Mouse (Mus musculus): ENCODE data around the gene Bckdha. TPM values are rescaled to one million over a fixed set of nuclear protein-coding genes. Genes with fewer than 3 reads are reported as not detected.

The Bckdha gene
- polyA plus RNA-seq, 1 experiment from 2014 or later: 49.0 TPM

- 77% methylated on average over 11 of the region's 11 CpGs for WGBS
- Histone ChIP-seq H3K27ac (no peak overlapping the region), H3K27me3 (no peaks in the 10 kb centered on the region), H3K9me3 (replicated peaks) (no peaks in the 10 kb centered on the region), H3K4me1 (peaks cover 32% of the 10 kb centered on the region), H3K36me3 (ENCODE audit: poor library complexity, severe bottlenecking) (no peaks in the 10 kb centered on the region), H3K9ac (no peak overlapping the region), H3K4me3 (no peak overlapping the region), H3K4me2 (no peak overlapping the region)
- no peak for ATAC-seq
Measured at GRCm38 (mm10) chr7:25655601-25656428, 3.0 kb downstream of the Bckdha start.

GRCm38 (mm10) chr7:25652244-25652759 lies 6.5 kb downstream of the Bckdha start:
- H3K27me3 ChIP-seq: no peaks in the 10 kb centered on the region
- no peak overlapping the region for H3K9ac ChIP-seq
- no peak overlapping the region for H3K27ac ChIP-seq
- H3K36me3 ChIP-seq (ENCODE audit: poor library complexity, severe bottlenecking): no peaks in the 10 kb centered on the region
- H3K9me3 ChIP-seq (replicated peaks): no peaks in the 10 kb centered on the region
- no peak overlapping the region for H3K4me2 ChIP-seq
- no peak for ATAC-seq
- H3K4me3 ChIP-seq: no peak overlapping the region
- 92% methylated on average over 12 of the region's 12 CpGs for WGBS
- peaks cover 8% of the 10 kb centered on the region for H3K4me1 ChIP-seq

DNA sequence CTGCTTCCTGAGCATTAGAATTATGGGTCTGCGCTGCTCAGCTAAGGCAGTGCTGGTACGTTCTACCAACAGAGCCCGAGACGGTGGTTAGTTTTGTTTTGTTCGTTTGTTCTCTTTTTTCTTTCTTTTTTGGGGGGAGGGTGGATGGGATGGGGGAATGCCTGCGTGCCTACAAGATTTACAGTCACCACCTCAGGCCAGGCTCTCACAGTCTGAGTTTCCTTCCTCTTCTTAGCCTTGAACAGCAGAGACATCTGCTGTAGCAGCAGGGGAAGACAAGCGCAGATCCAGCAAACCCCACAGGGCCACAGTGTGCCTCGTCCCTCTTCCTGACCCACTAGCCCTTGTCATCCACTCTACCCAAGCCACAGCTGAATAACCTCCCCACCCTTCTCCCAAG lies 7.5 kb downstream of the Bckdha start:
- Histone ChIP-seq H3K9me3 (replicated peaks) (no peaks in the 10 kb centered on the region), H3K27me3 (no peaks in the 10 kb centered on the region), H3K36me3 (ENCODE audit: poor library complexity, severe bottlenecking) (no peaks in the 10 kb centered on the region), H3K4me2 (no peak overlapping the region), H3K9ac (no peak overlapping the region), H3K4me1 (no peaks in the 10 kb centered on the region; the same call in 1 of the 2 replicates), H3K27ac (no peak overlapping the region), H3K4me3 (no peak overlapping the region)
- no peak for ATAC-seq
- WGBS: 92% methylated on average over 8 of the region's 8 CpGs

DNA sequence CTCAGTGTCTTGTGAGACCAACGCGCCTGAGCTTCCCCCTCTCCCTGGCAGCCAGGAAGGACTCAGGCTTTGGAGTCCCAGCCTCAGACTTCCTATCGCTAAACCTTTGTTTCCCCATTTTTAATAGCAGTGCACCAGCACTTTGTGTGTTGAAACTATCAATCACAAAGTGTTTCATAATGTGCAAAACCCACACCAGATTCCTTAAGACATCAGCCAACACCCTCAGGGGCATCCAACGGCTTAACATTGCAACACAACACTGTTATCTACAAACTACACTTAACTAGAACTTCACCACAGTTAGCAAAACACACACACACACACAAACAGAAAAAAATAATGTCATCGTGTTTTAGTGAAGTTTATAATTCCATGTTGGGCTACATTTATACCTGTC lies 8.9 kb downstream of the Bckdha start:
- no peak for ATAC-seq
- 85% methylated on average over 5 of the region's 5 CpGs for WGBS
- H3K27me3 ChIP-seq: no peaks in the 10 kb centered on the region

DNA sequence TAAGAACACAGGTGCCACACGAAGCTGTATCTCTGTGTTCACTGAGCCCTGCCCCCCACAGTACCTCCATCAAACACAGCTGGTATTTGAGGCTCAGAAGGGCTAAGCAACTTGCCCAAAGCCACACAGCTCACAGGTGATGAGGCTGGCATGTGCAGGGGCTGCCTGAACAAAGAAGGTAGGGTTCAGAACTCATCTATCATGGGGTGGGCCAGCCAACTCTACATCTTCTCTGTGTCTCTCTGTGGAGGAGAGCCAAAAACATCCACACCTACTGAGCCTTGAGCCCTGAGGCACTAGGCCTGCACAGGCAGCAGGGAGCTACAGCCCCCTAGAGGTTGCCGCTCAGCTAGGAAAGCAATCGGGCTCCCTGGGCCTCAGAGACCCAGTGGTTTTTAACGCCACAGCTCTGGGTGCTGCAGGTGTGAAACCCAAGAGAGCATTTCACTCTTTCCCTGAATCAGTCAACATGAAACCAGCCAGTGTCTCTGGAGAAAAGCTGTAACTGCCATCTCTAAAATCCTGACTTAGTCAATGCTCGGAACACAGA lies 11.1 kb downstream of the Bckdha start:
- Histone ChIP-seq H3K27me3 (no peaks in the 10 kb centered on the region), H3K9ac (no peak overlapping the region), H3K4me1 (no peaks in the 10 kb centered on the region), H3K4me3 (no peak overlapping the region), H3K36me3 (ENCODE audit: poor library complexity, severe bottlenecking) (no peaks in the 10 kb centered on the region), H3K4me2 (no peak overlapping the region), H3K9me3 (replicated peaks) (no peaks in the 10 kb centered on the region), H3K27ac (no peak overlapping the region)
- ATAC-seq: no peak
- whole genome bisulfite sequencing: 62% methylated on average over 5 of the region's 5 CpGs

More for the DNA sequence above, 8.9 kb downstream of the Bckdha start:
- Histone ChIP-seq H3K36me3 (ENCODE audit: poor library complexity, severe bottlenecking) (no peaks in the 10 kb centered on the region), H3K4me3 (no peak overlapping the region), H3K9me3 (replicated peaks) (no peaks in the 10 kb centered on the region), H3K27ac (no peak overlapping the region), H3K4me1 (no peaks in the 10 kb centered on the region), H3K4me2 (no peak overlapping the region), H3K9ac (no peak overlapping the region)

GRCm38 (mm10) chr7:25645074-25645473 lies 13.7 kb downstream of the Bckdha start:
- no peak overlapping the region for H3K4me3 ChIP-seq
- no peak overlapping the region for H3K27ac ChIP-seq
- H3K27me3 ChIP-seq: no peaks in the 10 kb centered on the region
- no peak overlapping the region for H3K4me2 ChIP-seq
- 33% methylated on average over 14 of the region's 14 CpGs for WGBS
- no peaks in the 10 kb centered on the region for H3K4me1 ChIP-seq
- H3K36me3 ChIP-seq (ENCODE audit: poor library complexity, severe bottlenecking): peaks cover 15% of the 10 kb centered on the region; the same call in 1 of the 2 replicates
- H3K9ac ChIP-seq: no peak overlapping the region
- H3K9me3 ChIP-seq (replicated peaks): no peaks in the 10 kb centered on the region
- ATAC-seq: no peak

GRCm38 (mm10) chr7:25644631-25645030 lies 14.2 kb downstream of the Bckdha start:
- H3K9me3 ChIP-seq (replicated peaks): no peaks in the 10 kb centered on the region
- H3K4me3 ChIP-seq: no peak overlapping the region
- no peak overlapping the region for H3K27ac ChIP-seq
- H3K27me3 ChIP-seq: no peaks in the 10 kb centered on the region
- WGBS: 72% methylated on average over 4 of the region's 4 CpGs
- no peak for ATAC-seq
- no peaks in the 10 kb centered on the region for H3K4me1 ChIP-seq
- H3K9ac ChIP-seq: no peak overlapping the region
- H3K4me2 ChIP-seq: no peak overlapping the region
- peaks cover 15% of the 10 kb centered on the region; the same call in 1 of the 2 replicates for H3K36me3 ChIP-seq (ENCODE audit: poor library complexity, severe bottlenecking)

DNA sequence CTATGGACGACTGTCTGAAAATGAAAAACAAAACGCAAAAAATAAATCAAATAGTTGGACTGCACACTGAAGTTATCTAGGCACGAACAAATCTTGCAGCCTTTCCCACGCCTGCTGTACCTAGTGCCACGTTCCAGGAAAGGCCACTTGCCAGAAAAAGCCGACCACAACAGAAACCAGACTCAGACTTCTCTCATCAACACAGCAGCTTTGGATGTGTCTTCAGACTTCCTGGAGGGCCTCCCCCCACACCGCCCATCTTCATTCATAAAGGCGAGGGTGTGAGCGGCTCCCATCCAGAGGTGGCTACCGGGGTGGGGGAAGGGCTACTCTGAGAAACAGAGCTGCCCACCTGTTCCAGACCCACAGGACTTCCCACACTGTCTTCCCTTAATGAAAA lies 14.6 kb downstream of the Bckdha start:
- Histone ChIP-seq H3K4me2 (no peak overlapping the region), H3K9me3 (replicated peaks) (no peaks in the 10 kb centered on the region), H3K27ac (no peak overlapping the region), H3K27me3 (no peaks in the 10 kb centered on the region), H3K9ac (no peak overlapping the region), H3K4me3 (no peak overlapping the region), H3K4me1 (no peaks in the 10 kb centered on the region), H3K36me3 (ENCODE audit: poor library complexity, severe bottlenecking) (peaks cover 19% of the 10 kb centered on the region; the same call in 1 of the 2 replicates)
- ATAC-seq: no peak
- 79% methylated on average over 10 of the region's 10 CpGs for WGBS

DNA sequence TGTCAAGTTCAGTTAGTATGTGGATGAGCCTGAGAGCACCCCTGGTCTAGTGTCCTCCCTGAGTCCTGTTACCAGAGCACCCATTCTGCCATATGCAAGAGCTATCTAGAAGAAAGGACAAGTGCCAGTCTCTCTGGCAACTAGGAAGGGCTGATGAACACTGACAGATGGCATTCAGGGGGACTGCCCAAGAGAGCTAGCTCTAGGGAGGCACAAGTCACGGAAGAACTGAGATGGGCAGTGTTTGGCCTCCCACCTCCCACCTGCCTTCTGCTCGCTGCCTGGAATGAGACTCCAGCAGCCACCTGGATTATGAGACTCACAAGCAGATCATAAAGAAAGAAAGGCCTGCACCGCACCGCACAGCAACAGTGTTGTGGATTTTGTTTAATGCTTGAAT lies 19.0 kb downstream of the Bckdha start:
- H3K27me3 ChIP-seq: no peaks in the 10 kb centered on the region
- H3K9me3 ChIP-seq (replicated peaks): no peaks in the 10 kb centered on the region
- no peak overlapping the region for H3K4me3 ChIP-seq
- no peak overlapping the region for H3K9ac ChIP-seq
- ATAC-seq: no peak
- 89% methylated on average over 4 of the region's 4 CpGs for WGBS
- H3K36me3 ChIP-seq (ENCODE audit: poor library complexity, severe bottlenecking): peaks cover 52% of the 10 kb centered on the region
- H3K4me2 ChIP-seq: no peak overlapping the region
- no peaks in the 10 kb centered on the region for H3K4me1 ChIP-seq
- no peak overlapping the region for H3K27ac ChIP-seq

DNA sequence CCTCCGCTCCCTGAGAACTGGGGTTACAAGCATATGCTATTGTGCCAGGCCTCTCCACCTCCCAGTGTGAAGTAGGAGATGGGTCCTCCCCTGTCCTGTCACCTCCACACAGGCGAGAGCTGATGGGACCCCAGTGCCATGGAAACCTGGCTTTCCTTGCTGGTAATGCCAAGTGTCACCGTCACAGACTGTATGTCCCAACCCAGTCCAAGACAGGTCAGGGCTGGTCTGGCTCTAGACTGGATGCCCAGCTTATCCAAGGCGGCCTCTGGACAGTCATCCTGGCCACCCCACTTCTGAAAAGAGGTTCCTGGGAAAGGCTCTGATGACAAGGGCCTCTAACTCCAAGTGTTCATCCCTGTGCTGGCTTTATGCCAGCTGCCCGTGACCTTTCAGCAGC lies 21.7 kb downstream of the Bckdha start:
- no peak for ATAC-seq
- WGBS: 91% methylated on average over 5 of the region's 5 CpGs
- Histone ChIP-seq H3K27me3 (no peaks in the 10 kb centered on the region), H3K4me3 (no peak overlapping the region), H3K36me3 (ENCODE audit: poor library complexity, severe bottlenecking) (peaks cover 64% of the 10 kb centered on the region), H3K9ac (no peak overlapping the region), H3K27ac (no peak overlapping the region), H3K9me3 (replicated peaks) (no peaks in the 10 kb centered on the region), H3K4me2 (no peak overlapping the region), H3K4me1 (no peaks in the 10 kb centered on the region)

GRCm38 (mm10) chr7:25636373-25636772 lies 22.4 kb downstream of the Bckdha start:
- no peak for ATAC-seq
- H3K36me3 ChIP-seq (ENCODE audit: poor library complexity, severe bottlenecking): peaks cover 68% of the 10 kb centered on the region
- no peaks in the 10 kb centered on the region for H3K4me1 ChIP-seq
- 89% methylated on average over 3 of the region's 3 CpGs for WGBS
- no peaks in the 10 kb centered on the region for H3K27me3 ChIP-seq
- H3K9me3 ChIP-seq (replicated peaks): no peaks in the 10 kb centered on the region
- peak overlapping the region; percentile 18; the same call in 1 of the 2 replicates for H3K9ac ChIP-seq
- H3K4me3 ChIP-seq: no peak overlapping the region
- no peak overlapping the region for H3K4me2 ChIP-seq
- no peak overlapping the region for H3K27ac ChIP-seq

- peaks cover 3% of the 10 kb centered on the region for H3K4me1 ChIP-seq
- no peaks in the 10 kb centered on the region for H3K9me3 ChIP-seq (replicated peaks)
- WGBS: 90% methylated on average over 5 of the region's 5 CpGs
- H3K9ac ChIP-seq: no peak overlapping the region
- peaks cover 17% of the 10 kb centered on the region for H3K27me3 ChIP-seq
- peaks cover 65% of the 10 kb centered on the region for H3K36me3 ChIP-seq (ENCODE audit: poor library complexity, severe bottlenecking)
- no peak for ATAC-seq
- H3K4me2 ChIP-seq: no peak overlapping the region
- H3K27ac ChIP-seq: no peak overlapping the region
- H3K4me3 ChIP-seq: no peak overlapping the region
Measured at GRCm38 (mm10) chr7:25632679-25633078, 26.1 kb downstream of the Bckdha start.
